Mouse (Mus musculus) lung, adult 2 months (tissue): Measurements from ENCODE around the gene Sprr2b.
"Not testable (repeated sequence)": the region's sequence is repeated elsewhere in the genome, so short reads cannot be mapped to it uniquely, and the experiment has no call there.

Experiments
- CTCF ChIP-seq: fragments of 200-500 bp; IDR thresholded peaks from 2 replicates; pipeline ENCODE4 v1.5.1; 2011; ENCODE audit warnings: mild to moderate bottlenecking, low read length, control low read depth; ENCODE audit not compliant: insufficient read depth
- POLR2A ChIP-seq: fragments of 200-500 bp; IDR thresholded peaks from 2 replicates; pipeline ENCODE4 v1.6.1; 2011; ENCODE audit warnings: low read depth, mild to moderate bottlenecking, control low read depth, low read length, borderline replicate concordance; ENCODE audit errors: extremely low read depth

DNA sequence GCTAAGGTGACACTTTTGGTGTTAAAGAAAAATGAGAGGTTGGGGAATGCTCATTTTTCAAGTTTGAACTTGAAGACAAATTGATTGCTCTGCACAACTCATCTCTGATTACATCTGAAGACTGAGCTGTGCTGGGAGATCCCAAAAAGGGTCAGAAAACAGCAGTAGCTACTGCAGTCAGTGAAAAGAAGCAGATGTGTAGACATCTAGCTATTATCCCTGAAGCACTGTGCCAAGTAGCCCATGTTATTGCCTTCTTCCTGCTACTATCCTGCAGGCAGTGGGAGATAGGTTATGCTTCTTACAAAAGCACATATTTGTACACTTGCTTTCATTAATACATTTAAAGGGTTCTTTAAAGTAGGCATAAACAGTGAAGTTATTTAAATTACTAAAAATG lies 36.8 kb upstream of the Sprr2b start:
- TF ChIP-seq CTCF, POLR2A: not testable (repeated sequence)
